Mouse (Mus musculus): ENCODE measurements around the gene Slc25a4.

GRCm38 (mm10) chr8:46252456-46252855 lies 41.4 kb upstream of the Slc25a4 start:
- TF ChIP-seq POLR2A (IDR thresholded peaks at IDR 0.05; ENCODE audit: borderline replicate concordance, insufficient read depth, low read length): no peak
- TF ChIP-seq CTCF (IDR thresholded peaks at IDR 0.05; ENCODE audit: borderline replicate concordance, insufficient read depth, low read depth, low read length): no peak

Measured in cerebellum, adult 2 months (tissue).